Mouse (Mus musculus) liver, embryonic 15.5 days (tissue): ENCODE results near the gene Phex. TPM values are rescaled to one million over a fixed set of nuclear protein-coding genes. Genes with fewer than 3 reads are reported as not detected.

Experiments used
- ATAC-seq: fragments of 200-750 bp; cut with Nextera tagmentation; 2 replicates; pipeline ENCODE4 v1.8.0; 2017; ENCODE audit warnings: moderate number of reproducible peaks, mild to moderate bottlenecking, moderate library complexity; ENCODE audit not compliant: insufficient read depth
- H3K27ac ChIP-seq: fragments of 300-500 bp; sonication (generic); replicated peaks from 2 replicates; pipeline ENCODE4 v1.5.1; 2015; ENCODE audit warnings: mild to moderate bottlenecking, inconsistent platforms
- H3K27me3 ChIP-seq: fragments of 300-500 bp; sonication (generic); 2 replicates; pipeline ENCODE4 v1.6.1; 2015; ENCODE audit warnings: mild to moderate bottlenecking, inconsistent platforms
- H3K36me3 ChIP-seq: fragments of 300-500 bp; sonication (generic); replicated peaks from 2 replicates; pipeline ENCODE4 v1.6.1; 2015; ENCODE audit warnings: moderate library complexity, mild to moderate bottlenecking, inconsistent platforms
- H3K4me1 ChIP-seq: fragments of 300-500 bp; sonication (generic); replicated peaks from 2 replicates; pipeline ENCODE4 v1.6.1; 2015; ENCODE audit warnings: inconsistent platforms
- H3K4me2 ChIP-seq: fragments of 300-500 bp; sonication (generic); 2 replicates; pipeline ENCODE4 v1.6.1; 2015; ENCODE audit warnings: moderate library complexity, mild to moderate bottlenecking, inconsistent platforms
- H3K4me3 ChIP-seq: fragments of 300-500 bp; sonication (generic); replicated peaks from 2 replicates; pipeline ENCODE4 v1.5.1; 2015; ENCODE audit warnings: mild to moderate bottlenecking, inconsistent platforms
- H3K9ac ChIP-seq: fragments of 300-500 bp; sonication (generic); 2 replicates; pipeline ENCODE4 v1.6.1; 2015; ENCODE audit warnings: moderate library complexity, mild to moderate bottlenecking, inconsistent platforms
- H3K9me3 ChIP-seq: fragments of 300-500 bp; sonication (generic); replicated peaks from 2 replicates; pipeline ENCODE4 v1.6.1; 2016; ENCODE audit warnings: inconsistent platforms
- WGBS: fragments of 180-500 bp; shearing (Covaris S2); methylation state at CpG from one replicate; pipeline ENCODE4 v1.1.7; 2015; ENCODE audit warnings: mixed read lengths; ENCODE audit not compliant: insufficient replicate concordance; 5-methylcytosine and 5-hydroxymethylcytosine counted together
- polyA plus RNA-seq: library from polyadenylated mRNA; unstranded; fragments of >200 nt; fragmentation: Nextera tagmentation; extraction: Ambion mirVana; gene quantifications from 2 replicates; pipeline ENCODE4 v1.2.1, GENCODE M21; 2015

Gene Phex
- polyA plus RNA-seq, 1 experiment from 2014 or later: not detected

- Histone ChIP-seq H3K4me2 (no peak overlapping the region), H3K36me3 (no peaks in the 10 kb centered on the region), H3K9me3 (no peaks in the 10 kb centered on the region), H3K27me3 (no peaks in the 10 kb centered on the region), H3K4me3 (no peak overlapping the region), H3K4me1 (no peaks in the 10 kb centered on the region), H3K27ac (no peak overlapping the region), H3K9ac (no peak overlapping the region)
- ATAC-seq: no peak
- 49% methylated on average over 10 of the region's 10 CpGs for WGBS
Observed at GRCm38 (mm10) chrX:157378822-157379221, 36.3 kb downstream of the Phex start.

GRCm38 (mm10) chrX:157377456-157377855 lies 37.7 kb downstream of the Phex start:
- no peak overlapping the region for H3K4me2 ChIP-seq
- H3K9me3 ChIP-seq: no peaks in the 10 kb centered on the region
- no peaks in the 10 kb centered on the region for H3K27me3 ChIP-seq
- 21% methylated on average over 1 of the region's 1 CpGs for WGBS
- H3K4me3 ChIP-seq: no peak overlapping the region
- H3K36me3 ChIP-seq: no peaks in the 10 kb centered on the region
- H3K4me1 ChIP-seq: no peaks in the 10 kb centered on the region
- no peak for ATAC-seq
- H3K27ac ChIP-seq: no peak overlapping the region
- H3K9ac ChIP-seq: no peak overlapping the region

DNA sequence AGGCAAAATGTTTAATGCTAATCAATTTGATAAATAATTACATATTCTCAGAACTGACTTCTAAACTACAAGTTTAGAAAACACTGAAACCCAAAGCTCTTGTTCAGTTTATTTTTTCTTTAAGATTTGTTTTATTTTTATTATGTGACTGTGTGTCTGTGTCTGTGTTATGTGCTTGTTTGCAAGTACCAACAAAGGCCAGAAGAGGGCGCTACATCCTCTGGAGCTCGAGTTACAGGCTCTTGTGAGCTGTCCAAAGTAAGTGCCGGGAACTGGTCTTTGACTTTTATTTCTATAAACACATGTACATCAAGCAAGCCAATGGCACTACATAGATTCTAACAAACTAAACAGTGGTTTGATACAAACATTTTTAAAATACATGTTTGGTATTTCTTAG lies 41.2 kb downstream of the Phex start:
- Histone ChIP-seq H3K9ac (no peak overlapping the region), H3K4me3 (no peak overlapping the region), H3K27ac (no peak overlapping the region), H3K4me2 (no peak overlapping the region), H3K27me3 (no peaks in the 10 kb centered on the region), H3K36me3 (no peaks in the 10 kb centered on the region), H3K4me1 (no peaks in the 10 kb centered on the region), H3K9me3 (no peaks in the 10 kb centered on the region)
- 39% methylated on average over 3 of the region's 3 CpGs for WGBS
- no peak for ATAC-seq

DNA sequence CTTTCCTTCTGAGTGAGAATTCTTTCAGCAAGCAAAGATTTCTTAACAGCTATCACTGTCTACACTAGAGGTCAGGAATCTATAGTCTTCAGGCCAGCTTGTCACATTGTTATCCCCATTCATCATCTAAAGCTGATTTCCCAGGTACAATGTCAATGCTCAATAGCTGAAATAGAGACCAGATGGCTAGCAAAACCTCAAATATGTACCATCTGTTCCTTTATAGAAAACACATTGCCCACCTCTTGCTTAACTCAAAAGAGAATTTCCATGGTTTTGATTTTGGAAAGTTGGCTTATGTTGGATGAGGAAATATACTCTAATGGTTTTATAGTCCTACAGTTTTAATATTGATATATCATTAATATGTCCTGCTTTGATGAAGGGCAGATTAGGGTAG lies 45.9 kb downstream of the Phex start:
- ATAC-seq: no peak
- H3K9me3 ChIP-seq: no peaks in the 10 kb centered on the region
- H3K9ac ChIP-seq: no peak overlapping the region
- no peaks in the 10 kb centered on the region for H3K27me3 ChIP-seq
- H3K4me3 ChIP-seq: no peak overlapping the region
- H3K36me3 ChIP-seq: no peaks in the 10 kb centered on the region
- H3K27ac ChIP-seq: no peak overlapping the region
- no peak overlapping the region for H3K4me2 ChIP-seq
- H3K4me1 ChIP-seq: no peaks in the 10 kb centered on the region

DNA sequence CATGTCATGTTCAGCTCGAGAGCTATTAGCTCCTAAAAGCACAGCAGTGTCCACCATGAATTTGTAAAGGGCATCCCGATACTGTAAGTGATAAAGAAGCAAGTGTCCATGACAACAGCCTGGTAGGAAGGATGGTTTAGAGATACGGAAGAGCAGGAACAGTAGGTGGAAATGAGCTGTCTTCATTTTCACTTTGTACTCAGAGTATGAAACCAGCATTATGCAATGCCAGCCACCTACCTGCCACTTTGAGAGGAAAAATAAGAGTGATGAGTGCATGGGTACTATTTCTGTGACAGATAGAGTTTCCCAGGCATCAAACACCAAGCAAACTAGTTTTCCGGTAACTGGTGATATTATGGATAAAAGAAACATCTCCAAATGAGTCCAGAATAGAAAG lies 59.6 kb downstream of the Phex start:
- ATAC-seq: no peak

GRCm38 (mm10) chrX:157346201-157346600 lies 68.9 kb downstream of the Phex start:
- no peaks in the 10 kb centered on the region for H3K4me1 ChIP-seq
- H3K9ac ChIP-seq: no peak overlapping the region
- no peaks in the 10 kb centered on the region for H3K36me3 ChIP-seq
- H3K4me2 ChIP-seq: no peak overlapping the region
- H3K4me3 ChIP-seq: no peak overlapping the region
- no peak for ATAC-seq
- H3K27ac ChIP-seq: no peak overlapping the region
- H3K27me3 ChIP-seq: no peaks in the 10 kb centered on the region
- 64% methylated on average over 6 of the region's 6 CpGs for WGBS
- no peaks in the 10 kb centered on the region for H3K9me3 ChIP-seq

More for the DNA sequence above, 59.6 kb downstream of the Phex start:
- Histone ChIP-seq H3K27me3 (no peaks in the 10 kb centered on the region), H3K36me3 (no peaks in the 10 kb centered on the region), H3K4me1 (no peaks in the 10 kb centered on the region), H3K27ac (no peak overlapping the region), H3K4me2 (no peak overlapping the region), H3K4me3 (no peak overlapping the region), H3K9me3 (no peaks in the 10 kb centered on the region), H3K9ac (no peak overlapping the region)
- 56% methylated on average over 4 of the region's 4 CpGs for WGBS

DNA sequence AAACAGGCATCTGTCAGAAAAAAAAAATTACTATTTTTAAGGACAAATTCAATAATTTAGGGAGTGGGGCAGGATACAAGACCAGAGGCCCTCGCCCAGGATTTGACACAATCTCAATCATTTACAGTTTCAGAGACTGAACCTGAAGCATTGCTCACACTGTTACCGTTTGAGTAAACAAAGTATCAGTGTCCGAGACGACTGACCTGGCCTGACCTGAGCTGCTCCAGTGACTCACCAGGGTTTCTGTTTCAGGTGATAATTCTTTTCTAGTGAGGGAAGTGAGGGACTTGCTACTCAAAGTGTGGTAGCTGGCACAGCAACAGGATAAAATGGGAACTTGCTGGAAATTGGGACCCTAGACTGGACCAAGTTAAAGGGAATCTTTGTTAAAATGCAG lies 80.4 kb downstream of the Phex start:
- Histone ChIP-seq H3K36me3 (no peaks in the 10 kb centered on the region), H3K9ac (no peak overlapping the region), H3K27ac (no peak overlapping the region), H3K4me1 (no peaks in the 10 kb centered on the region), H3K27me3 (no peaks in the 10 kb centered on the region), H3K4me3 (no peak overlapping the region), H3K4me2 (no peak overlapping the region), H3K9me3 (no peaks in the 10 kb centered on the region)
- WGBS: 33% methylated on average over 4 of the region's 4 CpGs
- ATAC-seq: no peak

- 62% methylated on average over 3 of the region's 3 CpGs for WGBS
- no peak overlapping the region for H3K9ac ChIP-seq
- H3K27me3 ChIP-seq: no peaks in the 10 kb centered on the region
- no peak for ATAC-seq
- no peak overlapping the region for H3K4me2 ChIP-seq
- H3K27ac ChIP-seq: no peak overlapping the region
- no peaks in the 10 kb centered on the region for H3K9me3 ChIP-seq
- no peaks in the 10 kb centered on the region for H3K4me1 ChIP-seq
- H3K4me3 ChIP-seq: no peak overlapping the region
- H3K36me3 ChIP-seq: no peaks in the 10 kb centered on the region
Observed at GRCm38 (mm10) chrX:157329821-157330220, 85.3 kb downstream of the Phex start.

DNA sequence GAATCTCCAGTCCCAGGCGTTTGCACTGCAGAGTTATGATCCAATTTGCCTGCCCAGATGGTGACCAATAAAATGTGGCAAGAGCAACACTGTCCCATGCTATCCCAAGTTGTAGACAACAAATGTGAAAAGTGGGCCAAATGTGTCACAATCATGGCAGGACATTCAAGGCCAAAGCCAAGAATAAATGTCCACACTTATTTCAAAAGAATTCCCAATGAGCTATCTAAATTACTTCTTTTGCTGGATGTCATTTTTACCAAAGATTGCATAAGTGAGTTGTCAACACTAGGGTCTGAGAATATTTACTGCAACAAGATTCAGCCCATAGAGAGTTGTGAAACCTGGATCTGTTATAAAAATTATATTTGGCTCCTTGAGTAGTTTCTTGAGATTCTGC lies 86.7 kb downstream of the Phex start:
- ATAC-seq: no peak
- WGBS: 43% methylated on average over 1 of the region's 1 CpGs
- no peaks in the 10 kb centered on the region for H3K9me3 ChIP-seq
- no peaks in the 10 kb centered on the region for H3K27me3 ChIP-seq
- no peak overlapping the region for H3K4me2 ChIP-seq
- H3K4me3 ChIP-seq: no peak overlapping the region
- no peaks in the 10 kb centered on the region for H3K36me3 ChIP-seq
- H3K27ac ChIP-seq: no peak overlapping the region
- no peaks in the 10 kb centered on the region for H3K4me1 ChIP-seq
- H3K9ac ChIP-seq: no peak overlapping the region

DNA sequence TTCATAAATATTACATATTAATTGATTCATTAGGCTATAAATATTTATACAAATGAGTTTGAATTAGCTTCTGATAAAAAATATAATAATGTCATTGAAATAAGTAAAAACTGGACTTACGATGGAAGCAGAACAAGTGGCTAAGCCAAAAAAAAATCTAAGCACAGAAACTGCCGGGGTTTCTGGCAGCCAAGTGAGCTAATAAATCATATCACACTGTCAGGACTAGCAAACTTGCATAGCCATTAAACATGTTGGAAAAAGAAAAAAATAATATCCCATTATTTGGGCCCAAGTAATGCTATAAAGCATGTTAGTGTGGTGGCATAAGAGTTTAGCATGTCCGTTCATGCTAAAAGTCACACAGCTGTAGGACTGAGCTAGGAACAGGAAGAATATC lies 87.4 kb downstream of the Phex start:
- Histone ChIP-seq H3K27me3 (no peaks in the 10 kb centered on the region), H3K9me3 (no peaks in the 10 kb centered on the region), H3K27ac (no peak overlapping the region), H3K36me3 (no peaks in the 10 kb centered on the region), H3K9ac (no peak overlapping the region), H3K4me1 (no peaks in the 10 kb centered on the region), H3K4me2 (no peak overlapping the region), H3K4me3 (no peak overlapping the region)
- 65% methylated on average over 3 of the region's 3 CpGs for WGBS
- no peak for ATAC-seq

DNA sequence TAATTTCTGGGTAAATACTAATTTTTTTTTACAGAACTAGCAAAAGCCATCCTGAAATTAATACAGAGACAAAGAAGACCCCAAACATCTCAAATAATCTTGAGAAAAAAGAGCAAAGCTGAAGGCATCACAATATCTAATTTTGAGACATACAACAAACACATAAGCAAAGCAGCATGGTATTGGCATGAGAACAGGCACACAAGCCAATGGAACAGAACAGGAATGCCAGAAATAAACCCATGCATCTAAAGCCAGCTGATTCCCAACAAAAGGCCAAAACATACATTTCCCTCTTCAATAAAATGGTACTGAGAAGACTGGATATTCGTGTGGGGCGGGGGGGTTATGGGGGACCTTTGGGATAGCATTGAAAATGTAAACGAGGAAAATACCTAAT lies 90.7 kb downstream of the Phex start:
- ATAC-seq: no peak
- Histone ChIP-seq H3K4me1 (no peaks in the 10 kb centered on the region), H3K27ac (no peak overlapping the region), H3K27me3 (no peaks in the 10 kb centered on the region), H3K9me3 (no peaks in the 10 kb centered on the region), H3K4me3 (no peak overlapping the region), H3K4me2 (no peak overlapping the region), H3K36me3 (no peaks in the 10 kb centered on the region), H3K9ac (no peak overlapping the region)
- 63% methylated on average over 3 of the region's 3 CpGs for WGBS

- Histone ChIP-seq H3K27me3 (no peaks in the 10 kb centered on the region), H3K36me3 (no peaks in the 10 kb centered on the region), H3K4me3 (no peak overlapping the region), H3K4me1 (no peaks in the 10 kb centered on the region), H3K9ac (no peak overlapping the region), H3K27ac (no peak overlapping the region), H3K4me2 (no peak overlapping the region), H3K9me3 (no peaks in the 10 kb centered on the region)
- 63% methylated on average over 3 of the region's 3 CpGs for WGBS
- ATAC-seq: no peak
Observed at GRCm38 (mm10) chrX:157310331-157310730, 104.8 kb downstream of the Phex start.
